Mouse (Mus musculus): ENCODE data around the gene Bcar3. TPM values are rescaled to one million over a fixed set of nuclear protein-coding genes. Genes with fewer than 3 reads are reported as not detected.

Bcar3 gene
- total and polyA plus RNA-seq, 3 experiments, result 47.4 to 61.2 (median 52.0) TPM

DNA sequence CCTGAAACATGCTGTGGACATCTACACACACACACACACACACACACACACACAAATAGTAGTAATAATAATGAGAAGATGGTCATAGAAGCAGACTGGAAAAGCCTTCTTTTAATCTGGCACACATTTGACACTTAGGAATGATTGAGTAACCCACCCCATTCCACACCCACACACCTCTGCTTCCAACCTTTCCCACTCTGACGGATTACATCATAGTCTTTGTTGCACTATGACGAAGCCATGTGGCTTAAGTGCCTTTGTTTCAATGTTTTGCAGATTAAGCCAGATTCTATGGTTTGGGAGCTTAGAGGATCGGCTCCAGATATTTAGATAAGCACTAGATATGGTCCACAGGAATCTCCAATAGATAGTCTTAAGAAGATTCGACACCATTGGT lies 42.1 kb downstream of the Bcar3 start:
- dilution Hi-C loops (cut with MboI; ENCODE audit: extremely low pct_ligation_motif_present, extremely low pct_unique_long_range_greater_than_20kb, low sequenced_read_pairs) (no loop called here), in situ Hi-C loops (cut with MboI; ENCODE audit: low pct_ligation_motif_present, low pct_unique_long_range_greater_than_20kb, low sequenced_read_pairs) (no loop called here)
- Histone ChIP-seq H3K9me3 (replicated peaks; ENCODE audit: low read length) (no peaks in the 10 kb centered on the region), H3K79me2 (replicated peaks; ENCODE audit: control insufficient read depth, extremely low read depth, insufficient read depth, poor library complexity, severe bottlenecking) (no peaks in the 10 kb centered on the region), H3K4me2 (ENCODE audit: insufficient read depth, low read depth, poor library complexity, severe bottlenecking) (no peak overlapping the region), H3K4me3 (replicated peaks in 1 of 3; ENCODE audit: low read depth in 2 of 3, low read length in 2 of 3, poor library complexity in 1 of 3) (no peak overlapping the region), H3K4me1 (ENCODE audit: control insufficient read depth in 1 of 2, insufficient read depth in 2 of 2) (peaks cover 20 to 70% of the 10 kb centered on the region in 2 experiments), H3K36me3 (replicated peaks in 1 of 2; ENCODE audit: control insufficient read depth in 1 of 2, insufficient read depth in 1 of 2, low read length in 1 of 2) (no peaks in the 10 kb centered on the region), H3K9ac (ENCODE audit: insufficient read depth, low read depth) (no peak overlapping the region), H3K27ac (ENCODE audit: insufficient read depth, low read depth) (no peak overlapping the region), H3K27me3 (replicated peaks) (peaks cover 3% of the 10 kb centered on the region)
- DNase-seq (ENCODE audit: extremely low read depth), result no peak
- no peak for TF ChIP-seq USF2 (conservative IDR thresholded peaks at IDR 0.05; ENCODE audit: low read depth, low read length)
- TF ChIP-seq USF1 (IDR thresholded peaks at IDR 0.05; ENCODE audit: low read depth, low read length), result no peak
- TF ChIP-seq TCF12 (IDR thresholded peaks at IDR 0.05; ENCODE audit: low read depth, low read length), result no peak
- no peak for TF ChIP-seq TBP (conservative IDR thresholded peaks at IDR 0.05; ENCODE audit: low read depth, low read length)

DNA sequence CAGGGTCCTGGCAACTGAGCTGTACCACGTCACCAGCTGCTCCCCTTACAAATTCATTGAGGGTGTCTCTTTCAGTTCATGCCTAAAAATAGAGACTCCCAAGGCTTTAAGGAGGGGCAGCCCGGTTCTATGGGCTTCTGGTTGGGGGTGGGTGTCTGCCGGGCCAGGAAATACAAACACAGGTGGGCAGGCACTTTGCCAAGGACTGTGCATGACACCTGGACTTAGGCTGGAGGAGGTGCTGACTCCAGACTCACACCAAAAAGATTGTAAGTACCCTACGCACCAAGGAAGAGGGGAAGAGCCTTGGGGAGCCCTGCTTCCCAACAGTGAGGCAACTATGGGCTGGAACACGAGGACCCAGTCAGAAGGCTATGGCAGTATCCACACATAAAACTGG lies 44.1 kb downstream of the Bcar3 start:
- dilution Hi-C loops (cut with MboI; ENCODE audit: extremely low pct_ligation_motif_present, extremely low pct_unique_long_range_greater_than_20kb, low sequenced_read_pairs), result no loop called here
- Histone ChIP-seq H3K9me3 (replicated peaks; ENCODE audit: low read length) (peaks cover 3% of the 10 kb centered on the region), H3K27me3 (replicated peaks) (no peaks in the 10 kb centered on the region), H3K27ac (ENCODE audit: insufficient read depth, low read depth) (no peak overlapping the region), H3K36me3 (replicated peaks in 1 of 2; ENCODE audit: control insufficient read depth in 1 of 2, insufficient read depth in 1 of 2, low read length in 1 of 2) (no peaks in the 10 kb centered on the region), H3K4me2 (ENCODE audit: insufficient read depth, low read depth, poor library complexity, severe bottlenecking) (no peak overlapping the region), H3K9ac (ENCODE audit: insufficient read depth, low read depth) (no peak overlapping the region), H3K79me2 (replicated peaks; ENCODE audit: control insufficient read depth, extremely low read depth, insufficient read depth, poor library complexity, severe bottlenecking) (no peaks in the 10 kb centered on the region), H3K4me1 (ENCODE audit: control insufficient read depth in 1 of 2, insufficient read depth in 2 of 2) (peaks cover 19 to 77% of the 10 kb centered on the region in 2 experiments), H3K4me3 (replicated peaks in 1 of 3; ENCODE audit: low read depth in 2 of 3, low read length in 2 of 3, poor library complexity in 1 of 3) (no peak overlapping the region)
- no peak for TF ChIP-seq JUND (conservative IDR thresholded peaks at IDR 0.05; ENCODE audit: low read depth, low read length)
- TF ChIP-seq IRF4 (IDR thresholded peaks at IDR 0.05; ENCODE audit: low read depth, low read length), result no peak
- no peak for TF ChIP-seq MXI1 (IDR thresholded peaks at IDR 0.05; ENCODE audit: low read depth, low read length)
- TF ChIP-seq CTCF (conservative IDR thresholded peaks at IDR 0.05 in 1 of 2, IDR thresholded peaks at IDR 0.05 in 1 of 2; ENCODE audit: low read depth in 2 of 2, low read length in 2 of 2), result no peak
- TF ChIP-seq CHD1 (IDR thresholded peaks at IDR 0.05; ENCODE audit: low read depth, low read length), result no peak
- TF ChIP-seq HCFC1 (IDR thresholded peaks at IDR 0.05; ENCODE audit: low read depth, low read length), result no peak
- no peak for TF ChIP-seq JUN (IDR thresholded peaks at IDR 0.05; ENCODE audit: insufficient read depth, low read depth, low read length)
- TF ChIP-seq GABPA (IDR thresholded peaks at IDR 0.05; ENCODE audit: insufficient replicate concordance, low read depth, low read length), result no peak
- TF ChIP-seq TBP (conservative IDR thresholded peaks at IDR 0.05; ENCODE audit: low read depth, low read length), result no peak
- TF ChIP-seq ELF1 (IDR thresholded peaks at IDR 0.05; ENCODE audit: low read depth, low read length), result no peak
- TF ChIP-seq SIN3A (IDR thresholded peaks at IDR 0.05; ENCODE audit: low read length), result no peak
- no peak for TF ChIP-seq PAX5 (IDR thresholded peaks at IDR 0.05; ENCODE audit: low read length)
- TF ChIP-seq POLR2A (IDR thresholded peaks at IDR 0.05; ENCODE audit: low read depth, low read length), result no peak
- in situ Hi-C loops (cut with MboI; ENCODE audit: low pct_ligation_motif_present, low pct_unique_long_range_greater_than_20kb, low sequenced_read_pairs), result no loop called here
- no peak for DNase-seq (ENCODE audit: extremely low read depth)
